Mouse (Mus musculus): ENCODE results near the gene Ppp1r2. TPM values are rescaled to one million over a fixed set of nuclear protein-coding genes. Genes with fewer than 3 reads are reported as not detected.

Gene Ppp1r2
- polyA plus RNA-seq, 1 experiment, result 35.7 TPM

- Histone ChIP-seq H3K27me3 (ENCODE audit: control insufficient read depth, insufficient read depth, insufficient read length) (no peaks in the 10 kb centered on the region), H3K79me2 (ENCODE audit: control insufficient read depth, insufficient read depth) (no peaks in the 10 kb centered on the region), H3ac (ENCODE audit: control insufficient read depth, insufficient read length) (no peak overlapping the region), H3K4me2 (ENCODE audit: low read depth) (no peak overlapping the region), H3K4me3 (no peak overlapping the region), H3K36me3 (ENCODE audit: control insufficient read depth, insufficient read depth) (no peaks in the 10 kb centered on the region)
- TF ChIP-seq REST (IDR thresholded peaks at IDR 0.05; ENCODE audit: insufficient read depth, insufficient read length), result no peak
- TF ChIP-seq E2F4 (IDR thresholded peaks at IDR 0.05; ENCODE audit: insufficient read depth), result no peak
- TF ChIP-seq MYOG (IDR thresholded peaks at IDR 0.05; ENCODE audit: control insufficient read depth in 1 of 3, insufficient read depth in 1 of 3, insufficient read length in 2 of 3, low read depth in 2 of 3), result no peak
- no peak for TF ChIP-seq TCF12 (IDR thresholded peaks at IDR 0.05; ENCODE audit: insufficient read depth, poor library complexity, severe bottlenecking)
- no peak for TF ChIP-seq TCF3 (IDR thresholded peaks at IDR 0.05; ENCODE audit: insufficient read length, low read depth)
- no peak for TF ChIP-seq MYOD1 (IDR thresholded peaks at IDR 0.05; ENCODE audit: control insufficient read depth in 1 of 3, insufficient read length in 2 of 3, low read depth in 2 of 3)
- no peak for TF ChIP-seq SRF (IDR thresholded peaks at IDR 0.05; ENCODE audit: control insufficient read depth, insufficient read length, low read depth)
Observed at GRCm38 (mm10) chr16:31293761-31294160, 18.7 kb upstream of the Ppp1r2 start.

- TF ChIP-seq MAX (IDR thresholded peaks at IDR 0.05; ENCODE audit: low read depth) (no peak), MYOD1 (IDR thresholded peaks at IDR 0.05; ENCODE audit: control insufficient read depth in 1 of 3, insufficient read length in 2 of 3, low read depth in 2 of 3) (peak in 2 of 3 experiments; percentile 68 to 70), MYOG (IDR thresholded peaks at IDR 0.05; ENCODE audit: control insufficient read depth in 1 of 3, insufficient read depth in 1 of 3, insufficient read length in 2 of 3, low read depth in 2 of 3) (peak in 1 of 3 experiments; percentile 76)
- no peak overlapping the region for H3K4me3 ChIP-seq
Observed at GRCm38 (mm10) chr16:31290751-31291365, 15.8 kb upstream of the Ppp1r2 start.

GRCm38 (mm10) chr16:31290281-31290680 is 15.2 kb upstream of the Ppp1r2 start:
- Histone ChIP-seq H3K79me2 (ENCODE audit: control insufficient read depth, insufficient read depth) (no peaks in the 10 kb centered on the region), H3K4me3 (no peak overlapping the region), H3K4me2 (ENCODE audit: low read depth) (peak overlapping the region; percentile 86), H3K36me3 (ENCODE audit: control insufficient read depth, insufficient read depth) (no peaks in the 10 kb centered on the region), H3ac (ENCODE audit: control insufficient read depth, insufficient read length) (no peak overlapping the region), H3K27me3 (ENCODE audit: control insufficient read depth, insufficient read depth, insufficient read length) (no peaks in the 10 kb centered on the region)
- TF ChIP-seq MYOD1 (IDR thresholded peaks at IDR 0.05; ENCODE audit: control insufficient read depth in 1 of 3, insufficient read length in 2 of 3, low read depth in 2 of 3) (peak in 1 of 3 experiments; percentile 45), TCF12 (IDR thresholded peaks at IDR 0.05; ENCODE audit: insufficient read depth, poor library complexity, severe bottlenecking) (no peak), MYOG (IDR thresholded peaks at IDR 0.05; ENCODE audit: control insufficient read depth in 1 of 3, insufficient read depth in 1 of 3, insufficient read length in 2 of 3, low read depth in 2 of 3) (peak in 2 of 3 experiments; percentile 65 to 70)

More at GRCm38 (mm10) chr16:31290751-31291365, 15.8 kb upstream of the Ppp1r2 start:
- H3ac ChIP-seq (ENCODE audit: control insufficient read depth, insufficient read length), result no peak overlapping the region
- H3K27me3 ChIP-seq (ENCODE audit: control insufficient read depth, insufficient read depth, insufficient read length), result no peaks in the 10 kb centered on the region
- H3K4me2 ChIP-seq (ENCODE audit: low read depth), result peak overlapping the region; percentile 86
- no peaks in the 10 kb centered on the region for H3K36me3 ChIP-seq (ENCODE audit: control insufficient read depth, insufficient read depth)
- H3K79me2 ChIP-seq (ENCODE audit: control insufficient read depth, insufficient read depth), result no peaks in the 10 kb centered on the region

- H3K79me2 ChIP-seq (ENCODE audit: control insufficient read depth, insufficient read depth), result no peaks in the 10 kb centered on the region
- no peak overlapping the region for H3K4me3 ChIP-seq
- no peaks in the 10 kb centered on the region for H3K36me3 ChIP-seq (ENCODE audit: control insufficient read depth, insufficient read depth)
- TF ChIP-seq MYOD1 (IDR thresholded peaks at IDR 0.05; ENCODE audit: control insufficient read depth in 1 of 3, insufficient read length in 2 of 3, low read depth in 2 of 3), result no peak
- no peak for TF ChIP-seq POLR2A (IDR thresholded peaks at IDR 0.05; ENCODE audit: insufficient read length, low read depth)
- no peak for TF ChIP-seq POLR2AphosphoS2 (IDR thresholded peaks at IDR 0.05; ENCODE audit: insufficient read length, low read depth)
- no peak for TF ChIP-seq E2F4 (IDR thresholded peaks at IDR 0.05; ENCODE audit: insufficient read depth)
- TF ChIP-seq SRF (IDR thresholded peaks at IDR 0.05; ENCODE audit: control insufficient read depth, insufficient read length, low read depth), result no peak
- no peak overlapping the region for H3ac ChIP-seq (ENCODE audit: control insufficient read depth, insufficient read length)
- H3K27me3 ChIP-seq (ENCODE audit: control insufficient read depth, insufficient read depth, insufficient read length), result no peaks in the 10 kb centered on the region
- H3K4me2 ChIP-seq (ENCODE audit: low read depth), result no peak overlapping the region
Observed at GRCm38 (mm10) chr16:31287712-31288111, 12.6 kb upstream of the Ppp1r2 start.

GRCm38 (mm10) chr16:31286801-31287488 is 11.9 kb upstream of the Ppp1r2 start:
- no peaks in the 10 kb centered on the region for H3K27me3 ChIP-seq (ENCODE audit: control insufficient read depth, insufficient read depth, insufficient read length)
- H3K79me2 ChIP-seq (ENCODE audit: control insufficient read depth, insufficient read depth), result no peaks in the 10 kb centered on the region
- no peaks in the 10 kb centered on the region for H3K36me3 ChIP-seq (ENCODE audit: control insufficient read depth, insufficient read depth)
- no peak overlapping the region for H3ac ChIP-seq (ENCODE audit: control insufficient read depth, insufficient read length)
- no peak for TF ChIP-seq CEBPB (IDR thresholded peaks at IDR 0.05; ENCODE audit: insufficient read depth, poor library complexity, severe bottlenecking)
- TF ChIP-seq SRF (IDR thresholded peaks at IDR 0.05; ENCODE audit: control insufficient read depth, insufficient read length, low read depth), result no peak
- no peak for TF ChIP-seq MYOG (IDR thresholded peaks at IDR 0.05; ENCODE audit: control insufficient read depth in 1 of 3, insufficient read depth in 1 of 3, insufficient read length in 2 of 3, low read depth in 2 of 3)
- no peak for TF ChIP-seq POLR2AphosphoS2 (IDR thresholded peaks at IDR 0.05; ENCODE audit: insufficient read length, low read depth)
- H3K4me3 ChIP-seq, result no peak overlapping the region
- no peak overlapping the region for H3K4me2 ChIP-seq (ENCODE audit: low read depth)
